Mouse (Mus musculus): Measurements from ENCODE around the gene Ppp1r1b. TPM values are rescaled to one million over a fixed set of nuclear protein-coding genes. Genes with fewer than 3 reads are reported as not detected.
"Not testable (repeated sequence)": the region's sequence is repeated elsewhere in the genome, so short reads cannot be mapped to it uniquely, and the experiment has no call there.

Ppp1r1b gene
- total RNA-seq, 1 experiment from 2014 or later: not detected

DNA sequence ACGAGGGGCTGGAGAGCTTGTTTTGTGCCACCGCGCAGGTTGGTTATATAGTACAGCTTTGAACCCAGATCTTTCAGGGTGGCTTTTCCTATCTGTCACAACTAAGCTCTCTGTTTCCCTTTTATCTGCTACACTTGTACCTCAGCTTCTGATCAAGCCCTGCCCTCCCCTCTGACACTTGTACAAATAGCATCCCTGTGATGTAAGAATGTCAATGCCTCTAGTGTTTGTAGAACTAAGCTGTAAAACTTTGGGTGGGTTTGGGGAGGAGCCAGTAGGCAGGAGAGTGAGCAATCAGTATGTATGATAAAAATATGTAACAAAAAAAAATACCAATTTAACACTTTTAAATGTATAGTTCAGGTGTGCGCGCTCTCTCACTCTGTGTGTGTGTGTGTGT, 16.2 kb downstream of the Ppp1r1b start:
- ATAC-seq (replicated peaks; ENCODE audit: insufficient number of reproducible peaks, low FRiP score, low TSS enrichment, poor library complexity, severe bottlenecking): no peak

DNA sequence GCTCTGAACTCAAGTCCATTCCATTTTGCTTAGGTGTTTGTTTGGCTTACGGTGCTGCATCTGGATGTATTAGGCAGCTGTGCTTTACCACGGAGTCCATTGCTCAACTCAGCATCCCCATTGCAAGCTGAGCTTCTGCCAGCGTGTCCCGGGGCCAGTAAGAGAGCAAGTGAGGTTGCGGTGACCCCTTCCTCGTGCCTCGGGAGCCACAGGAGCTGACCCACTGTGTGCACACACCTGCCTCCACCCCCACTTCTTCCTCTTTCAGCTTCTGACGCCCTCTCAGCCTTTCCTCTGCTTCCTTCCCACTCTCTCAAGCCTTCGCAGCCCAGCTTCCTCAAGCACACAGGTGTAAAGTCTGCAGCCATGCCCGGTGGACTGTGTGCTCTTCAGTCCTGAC, 18.1 kb downstream of the Ppp1r1b start:
- no peak for ATAC-seq (replicated peaks; ENCODE audit: insufficient number of reproducible peaks, low FRiP score, low TSS enrichment, poor library complexity, severe bottlenecking)

DNA sequence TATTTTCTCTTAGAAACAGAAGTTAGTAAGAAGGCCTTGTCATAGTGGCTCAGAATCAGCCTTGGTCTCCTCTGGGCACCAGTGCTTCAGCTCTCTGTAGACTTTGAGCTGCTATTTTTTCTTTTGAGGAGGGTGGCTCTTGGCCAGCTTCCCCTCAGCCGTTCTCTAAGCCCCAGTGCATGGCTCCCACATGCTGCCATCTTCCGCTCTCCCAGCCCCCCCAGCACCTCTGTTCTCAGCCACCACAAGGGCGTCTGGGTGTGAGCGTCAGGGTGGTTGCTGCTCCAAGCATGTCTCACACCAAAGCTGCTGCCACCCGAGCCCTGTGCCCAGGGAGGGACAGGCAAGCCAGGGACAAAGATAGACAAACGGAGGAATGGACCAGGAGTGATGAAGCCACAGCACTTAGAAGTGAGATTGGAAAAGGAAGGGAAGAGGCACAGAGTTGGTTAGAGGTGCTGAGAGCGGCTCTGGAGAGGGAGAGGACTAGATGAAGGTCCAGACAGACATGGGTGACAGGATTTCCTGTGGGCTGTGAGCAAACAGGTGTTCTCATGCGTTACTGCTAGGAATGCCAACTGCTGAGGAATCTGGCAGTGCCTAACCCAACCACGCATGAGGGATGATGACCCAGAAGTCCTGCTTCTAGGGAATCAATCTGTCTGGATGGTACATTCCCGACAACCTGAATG, 19.1 kb downstream of the Ppp1r1b start:
- ATAC-seq (replicated peaks; ENCODE audit: insufficient number of reproducible peaks, low FRiP score, low TSS enrichment, poor library complexity, severe bottlenecking): no peak

DNA sequence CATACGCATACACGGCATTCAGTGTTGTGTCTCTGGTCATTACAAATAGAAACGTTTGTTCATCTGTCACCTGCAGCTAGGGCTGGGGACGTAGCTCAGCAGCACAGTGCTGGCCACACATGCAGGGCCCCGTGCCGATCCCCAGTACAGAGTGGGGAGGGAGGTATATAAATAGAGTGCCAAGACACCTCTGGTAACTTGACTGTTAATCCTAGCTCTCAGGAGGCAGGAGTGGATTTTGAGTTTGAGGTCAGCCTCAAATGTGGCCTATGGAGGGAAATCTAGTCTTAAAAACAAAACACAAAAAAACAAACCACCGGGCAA, 19.6 kb downstream of the Ppp1r1b start:
- no peak for ATAC-seq (replicated peaks; ENCODE audit: insufficient number of reproducible peaks, low FRiP score, low TSS enrichment, poor library complexity, severe bottlenecking)

DNA sequence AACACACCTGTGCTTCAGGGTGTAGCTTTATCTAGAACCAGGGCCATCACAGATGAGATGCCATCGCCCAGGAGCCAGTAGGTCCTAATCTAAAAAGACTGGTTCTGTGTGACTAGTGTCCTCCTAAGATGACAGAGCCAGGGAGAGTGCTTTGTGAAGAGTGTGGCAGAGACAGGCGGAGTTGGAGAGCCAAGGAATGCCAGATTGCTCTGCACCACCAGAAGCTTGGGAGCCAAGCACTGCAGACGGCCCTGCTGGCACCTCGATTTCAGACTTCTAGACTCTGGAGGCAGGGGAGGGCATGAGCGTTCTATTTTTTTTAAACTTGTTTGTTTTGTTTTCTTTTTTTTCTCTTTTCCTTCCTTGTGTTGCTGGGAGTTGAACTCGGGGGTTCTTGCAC, 21.1 kb downstream of the Ppp1r1b start:
- no peak for ATAC-seq (replicated peaks; ENCODE audit: insufficient number of reproducible peaks, low FRiP score, low TSS enrichment, poor library complexity, severe bottlenecking)

DNA sequence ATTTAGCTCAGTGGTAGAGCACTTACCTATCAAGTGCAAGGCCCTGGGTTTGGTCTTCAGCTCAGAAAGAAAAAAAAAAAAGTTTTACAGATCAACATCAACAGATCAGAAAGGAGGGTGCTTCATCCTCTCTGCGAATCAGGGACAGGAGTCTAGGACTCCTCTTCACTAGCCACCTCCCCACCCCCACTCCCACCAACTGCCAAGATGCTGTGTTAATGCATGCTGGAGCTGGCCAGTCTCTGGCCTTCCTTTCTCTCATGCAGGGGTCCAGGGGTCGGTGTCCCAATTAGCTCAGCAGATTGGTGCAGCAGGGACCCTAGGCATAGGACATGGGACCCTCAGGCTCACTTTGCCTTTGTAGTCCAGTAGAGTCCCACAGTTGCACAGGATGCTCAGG, 22.4 kb downstream of the Ppp1r1b start:
- no peak for ATAC-seq (replicated peaks; ENCODE audit: insufficient number of reproducible peaks, low FRiP score, low TSS enrichment, poor library complexity, severe bottlenecking)

DNA sequence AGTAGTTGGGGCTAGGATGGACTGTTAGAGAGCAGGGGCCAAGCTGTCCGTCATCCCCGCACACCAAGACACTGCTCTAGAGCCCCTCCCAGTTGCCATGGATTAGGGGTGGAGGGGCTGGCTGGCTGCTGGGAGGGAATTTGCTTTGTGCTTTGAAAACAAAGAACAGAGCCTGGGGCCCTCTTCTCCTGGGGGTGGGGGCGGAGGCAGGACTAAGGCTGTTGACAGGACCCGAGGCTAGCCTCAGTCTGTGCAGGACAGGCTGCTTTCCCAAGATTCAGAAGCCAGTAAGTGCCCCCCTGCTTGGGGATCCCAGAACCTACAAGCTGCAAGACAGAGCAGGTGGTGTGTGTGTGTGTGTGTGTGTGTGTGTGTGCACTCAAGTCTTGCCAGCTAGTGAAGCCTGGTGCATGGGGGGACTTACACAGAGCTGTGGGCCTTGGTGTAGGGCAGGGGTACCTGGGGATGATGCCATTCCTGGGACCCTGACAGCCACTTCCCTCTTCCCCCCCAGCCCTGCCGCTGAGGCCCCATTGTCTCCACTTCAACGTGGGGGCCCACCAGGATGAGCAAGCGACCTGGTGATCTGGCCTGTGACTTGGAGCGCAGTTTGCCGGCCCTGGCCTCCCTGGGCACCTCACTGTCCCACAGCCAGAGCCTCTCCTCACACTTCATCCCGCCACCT, 23.5 kb downstream of the Ppp1r1b start:
- ATAC-seq (replicated peaks; ENCODE audit: insufficient number of reproducible peaks, low FRiP score, low TSS enrichment, poor library complexity, severe bottlenecking): no peak; the same call in 1 of the 2 replicates

DNA sequence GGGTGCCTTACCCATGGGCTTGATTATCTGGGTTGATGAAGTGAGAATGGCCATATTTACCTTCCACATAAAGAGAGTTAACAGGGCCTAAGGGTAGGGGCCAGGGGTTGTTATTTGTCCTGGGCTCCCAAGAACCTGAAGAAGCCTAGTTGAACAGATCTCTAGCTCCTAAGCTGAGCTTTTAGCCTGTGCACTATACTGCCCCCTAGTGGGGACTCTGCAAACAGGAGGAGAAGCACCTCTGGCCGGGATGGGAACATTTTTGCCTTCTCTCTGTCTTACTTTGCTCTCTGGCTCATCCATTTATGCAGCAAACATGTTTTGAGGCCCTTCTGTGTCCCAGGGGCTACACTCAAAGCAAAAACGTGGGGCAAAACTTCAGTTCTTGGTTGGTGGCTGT, 24.2 kb downstream of the Ppp1r1b start:
- 0 out of 2 replicates have a peak, but pooled peaks have one; percentile 62 for ATAC-seq (replicated peaks; ENCODE audit: insufficient number of reproducible peaks, low FRiP score, low TSS enrichment, poor library complexity, severe bottlenecking)

DNA sequence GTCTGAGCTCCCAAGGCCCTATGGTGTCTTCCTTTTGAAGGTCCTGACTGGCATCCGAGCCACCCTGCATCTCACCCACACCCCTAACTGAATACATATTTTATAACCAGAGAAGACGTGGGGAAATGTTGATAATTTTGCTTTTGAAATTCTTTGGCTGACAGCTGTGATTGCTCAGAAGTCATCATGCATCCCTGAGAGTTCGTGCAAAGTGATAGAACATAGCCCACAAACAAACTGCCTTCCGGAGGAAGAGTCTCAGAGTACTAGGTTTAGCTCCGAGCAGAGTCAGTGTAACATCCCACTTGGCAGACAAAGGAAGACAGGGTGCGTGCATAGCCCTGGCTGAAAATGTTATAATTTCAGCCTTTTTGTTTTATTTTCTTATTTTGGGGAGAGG, 25.0 kb downstream of the Ppp1r1b start:
- ATAC-seq (replicated peaks; ENCODE audit: insufficient number of reproducible peaks, low FRiP score, low TSS enrichment, poor library complexity, severe bottlenecking): no peak

DNA sequence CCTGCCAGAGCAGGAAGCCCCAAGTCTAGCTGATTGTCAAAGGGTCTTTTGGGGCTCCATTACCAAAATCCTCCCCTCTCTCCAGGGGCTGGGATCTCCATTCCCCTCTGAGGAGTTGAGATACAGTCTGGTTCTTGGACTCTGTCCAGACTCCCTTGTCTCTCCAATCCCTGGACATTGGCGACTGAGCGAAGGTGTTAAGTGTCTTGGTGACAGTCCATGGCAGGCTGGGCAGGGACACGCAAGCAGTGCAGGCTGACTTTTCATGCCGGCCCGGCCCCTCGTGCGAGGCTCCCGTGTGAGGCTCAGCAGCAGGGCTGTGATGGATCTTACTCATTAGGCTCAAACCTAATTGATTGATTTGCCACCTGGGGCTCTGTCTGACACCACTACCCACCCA, 26.1 kb downstream of the Ppp1r1b start:
- no peak for ATAC-seq (replicated peaks; ENCODE audit: insufficient number of reproducible peaks, low FRiP score, low TSS enrichment, poor library complexity, severe bottlenecking)

DNA sequence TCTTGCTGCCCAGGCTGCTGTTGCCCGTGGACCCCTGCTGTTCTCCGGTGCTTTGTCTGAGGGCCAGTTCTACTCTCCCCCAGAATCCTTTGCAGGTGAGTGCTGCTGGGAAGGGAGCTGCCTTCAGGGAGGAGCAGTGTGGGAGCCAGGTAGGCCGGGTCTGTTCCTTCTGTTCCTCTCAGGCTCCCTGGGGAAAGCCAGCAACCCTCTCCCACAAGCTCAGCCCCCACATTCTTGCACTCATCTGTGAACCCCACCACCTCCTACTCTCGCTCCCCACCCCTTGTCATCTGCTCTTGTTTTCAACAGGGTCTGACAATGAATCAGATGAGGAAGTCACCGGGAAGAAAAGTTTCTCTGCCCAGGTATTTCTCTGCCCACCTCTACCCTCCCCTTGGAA, 28.6 kb downstream of the Ppp1r1b start:
- no peak for ATAC-seq (replicated peaks; ENCODE audit: insufficient number of reproducible peaks, low FRiP score, low TSS enrichment, poor library complexity, severe bottlenecking)

DNA sequence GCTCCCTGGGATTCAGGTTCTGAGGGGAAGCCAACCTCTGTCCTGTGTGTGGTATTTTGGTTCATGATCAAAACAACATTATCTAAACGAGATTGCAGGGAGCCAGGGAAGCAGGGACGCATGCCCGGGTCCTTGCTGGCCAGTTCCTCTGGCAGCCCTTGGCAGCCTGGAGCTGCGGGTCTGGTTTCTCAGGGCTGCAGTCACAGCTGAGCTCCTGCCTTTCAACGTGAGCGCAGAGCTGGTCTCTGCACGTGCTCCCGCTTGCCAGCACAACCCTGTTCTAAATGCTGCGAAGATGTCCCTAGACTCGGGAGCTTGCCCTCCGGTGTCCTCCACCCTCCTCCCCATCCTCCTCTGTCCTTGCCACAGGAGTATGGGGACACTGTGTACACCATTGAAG, 29.6 kb downstream of the Ppp1r1b start:
- ATAC-seq (replicated peaks; ENCODE audit: insufficient number of reproducible peaks, low FRiP score, low TSS enrichment, poor library complexity, severe bottlenecking): no peak

DNA sequence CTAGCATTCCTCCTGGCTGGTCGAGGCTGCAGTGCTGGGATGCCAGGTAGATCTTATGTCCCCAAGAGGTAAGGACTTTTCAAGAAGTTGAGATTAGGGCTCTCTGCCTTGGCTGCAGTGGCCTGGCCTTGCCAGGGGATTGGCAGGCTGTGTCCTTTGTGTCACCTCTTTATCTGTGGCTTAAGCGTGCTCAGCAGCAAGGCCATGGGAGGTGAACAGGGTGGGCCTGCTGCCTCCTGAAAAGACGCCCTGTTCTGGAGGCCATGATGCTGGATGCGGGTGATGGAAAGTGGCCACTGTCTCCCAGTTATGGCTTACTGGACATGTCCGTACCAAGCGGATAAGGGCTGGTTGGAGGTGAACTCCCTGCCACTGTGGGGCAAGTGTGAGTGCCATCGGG, 31.2 kb downstream of the Ppp1r1b start:
- ATAC-seq (replicated peaks; ENCODE audit: insufficient number of reproducible peaks, low FRiP score, low TSS enrichment, poor library complexity, severe bottlenecking): no peak

DNA sequence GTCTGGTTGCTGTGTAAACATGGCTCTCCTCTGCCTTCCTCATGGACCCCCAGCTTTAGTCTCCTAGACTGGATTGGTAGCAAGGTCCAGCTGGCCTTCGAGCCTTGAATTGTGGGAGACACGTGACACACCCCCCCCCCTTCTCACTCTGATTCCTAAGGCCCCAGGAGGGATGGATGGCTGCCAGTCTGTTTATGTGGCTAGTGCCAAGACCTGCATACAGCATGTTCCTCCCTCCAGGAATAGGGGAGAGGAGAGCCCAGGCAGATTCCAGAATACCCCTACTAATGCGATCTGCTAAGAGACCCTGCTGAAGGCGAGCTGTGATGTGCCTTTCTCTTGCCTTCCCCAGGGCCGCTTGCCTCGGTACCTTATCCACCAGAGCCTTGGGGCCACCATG, 31.9 kb downstream of the Ppp1r1b start:
- no peak for ATAC-seq (replicated peaks; ENCODE audit: insufficient number of reproducible peaks, low FRiP score, low TSS enrichment, poor library complexity, severe bottlenecking)

DNA sequence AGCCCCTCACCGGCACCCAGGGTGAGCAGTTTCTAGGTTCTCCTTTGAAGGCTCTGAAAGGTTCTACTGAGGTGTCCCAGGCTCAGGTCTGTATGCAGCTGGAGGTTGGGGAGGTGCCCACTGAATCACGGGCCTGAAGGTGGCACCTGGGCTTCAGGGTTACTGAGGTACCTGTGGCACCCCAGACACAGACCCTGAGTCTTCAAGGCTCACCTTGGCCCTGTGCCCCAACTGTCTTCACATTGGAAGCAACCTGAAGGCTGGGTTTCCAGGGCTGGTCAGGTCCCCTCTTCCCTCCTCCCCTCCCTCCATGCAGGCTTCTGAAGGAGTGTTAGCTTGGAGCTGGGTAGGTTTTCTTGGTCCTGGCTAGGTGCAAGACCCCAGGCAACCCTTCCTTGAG, 33.4 kb downstream of the Ppp1r1b start:
- ATAC-seq (replicated peaks; ENCODE audit: insufficient number of reproducible peaks, low FRiP score, low TSS enrichment, poor library complexity, severe bottlenecking): no peak

DNA sequence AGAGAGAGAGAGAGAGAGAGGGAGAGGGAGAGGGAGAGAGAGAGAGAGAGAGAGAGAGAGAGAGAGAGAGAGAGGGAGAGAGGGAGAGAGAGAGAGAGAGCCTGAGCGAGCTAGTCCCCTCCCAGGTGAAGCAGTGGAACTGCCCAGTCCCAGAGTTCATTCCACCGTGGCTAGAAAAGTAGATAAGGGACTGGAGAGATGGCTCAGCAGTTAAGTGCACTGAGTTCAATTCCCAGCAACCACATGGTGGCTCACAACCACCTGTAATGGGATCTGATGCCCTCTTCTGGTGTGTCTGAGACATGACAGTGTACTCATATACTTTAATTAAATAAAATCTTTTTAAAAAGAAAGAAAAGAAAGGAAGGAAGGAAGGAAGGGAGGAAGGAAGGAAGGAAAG, 34.2 kb downstream of the Ppp1r1b start:
- not testable (repeated sequence) for ATAC-seq (replicated peaks; ENCODE audit: insufficient number of reproducible peaks, low FRiP score, low TSS enrichment, poor library complexity, severe bottlenecking)

DNA sequence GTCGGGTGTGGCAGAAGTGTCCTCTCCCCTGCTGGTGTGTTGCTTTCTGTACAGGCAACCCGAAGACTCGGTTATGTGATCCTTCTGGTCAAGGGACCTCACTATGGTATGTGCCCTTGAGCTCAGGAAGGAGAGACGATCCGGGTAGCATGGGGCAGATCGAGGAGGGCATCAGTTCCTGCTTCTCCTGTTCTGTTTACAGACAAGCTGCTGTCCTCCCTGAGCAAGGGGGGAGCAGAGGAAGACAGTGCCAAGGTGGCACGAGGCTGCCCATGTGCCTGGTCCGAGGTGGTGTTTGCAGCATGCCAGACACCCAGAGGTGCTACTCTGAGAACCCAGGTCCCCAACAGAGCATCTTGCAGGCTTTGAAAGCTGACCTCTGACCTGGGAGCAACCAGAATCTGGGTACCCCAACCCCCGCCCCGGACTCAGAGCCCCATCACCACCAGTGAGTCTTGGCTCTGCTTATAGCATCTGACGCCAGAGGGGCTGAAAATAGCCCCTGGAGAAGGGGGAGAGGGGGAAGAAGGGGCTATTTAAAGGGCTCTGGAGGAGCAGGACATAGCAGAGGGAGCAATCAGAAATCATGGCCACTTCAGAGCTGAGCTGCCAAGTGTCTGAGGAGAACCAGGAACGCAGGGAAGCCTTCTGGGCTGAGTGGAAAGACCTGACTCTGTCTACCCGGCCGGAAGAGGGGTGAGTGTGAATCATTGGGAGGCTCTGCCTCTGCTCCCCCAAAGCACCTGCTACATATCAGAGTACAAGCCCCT, 35.2 kb downstream of the Ppp1r1b start, which contains the start of gene Tcap:
TSS of gene Tcap (plus strand) at position 551 of the 770 bp plus-strand sequence.
- ATAC-seq (replicated peaks; ENCODE audit: insufficient number of reproducible peaks, low FRiP score, low TSS enrichment, poor library complexity, severe bottlenecking): no peak

DNA sequence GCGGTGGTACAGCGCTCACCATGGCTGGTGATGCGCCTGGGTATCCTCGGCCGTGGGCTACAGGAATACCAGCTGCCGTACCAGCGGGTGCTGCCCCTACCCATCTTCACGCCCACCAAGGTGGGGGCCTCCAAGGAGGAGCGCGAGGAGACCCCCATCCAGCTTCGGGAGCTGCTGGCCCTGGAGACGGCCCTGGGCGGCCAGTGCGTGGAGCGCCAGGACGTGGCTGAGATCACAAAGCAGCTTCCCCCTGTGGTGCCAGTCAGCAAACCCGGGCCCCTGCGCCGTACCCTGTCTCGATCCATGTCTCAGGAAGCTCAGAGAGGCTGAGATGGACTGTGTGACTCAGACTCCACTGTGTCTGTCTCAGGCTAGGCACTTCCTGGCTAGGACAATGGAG, 36.0 kb downstream of the Ppp1r1b start:
- ATAC-seq (replicated peaks; ENCODE audit: insufficient number of reproducible peaks, low FRiP score, low TSS enrichment, poor library complexity, severe bottlenecking): no peak

DNA sequence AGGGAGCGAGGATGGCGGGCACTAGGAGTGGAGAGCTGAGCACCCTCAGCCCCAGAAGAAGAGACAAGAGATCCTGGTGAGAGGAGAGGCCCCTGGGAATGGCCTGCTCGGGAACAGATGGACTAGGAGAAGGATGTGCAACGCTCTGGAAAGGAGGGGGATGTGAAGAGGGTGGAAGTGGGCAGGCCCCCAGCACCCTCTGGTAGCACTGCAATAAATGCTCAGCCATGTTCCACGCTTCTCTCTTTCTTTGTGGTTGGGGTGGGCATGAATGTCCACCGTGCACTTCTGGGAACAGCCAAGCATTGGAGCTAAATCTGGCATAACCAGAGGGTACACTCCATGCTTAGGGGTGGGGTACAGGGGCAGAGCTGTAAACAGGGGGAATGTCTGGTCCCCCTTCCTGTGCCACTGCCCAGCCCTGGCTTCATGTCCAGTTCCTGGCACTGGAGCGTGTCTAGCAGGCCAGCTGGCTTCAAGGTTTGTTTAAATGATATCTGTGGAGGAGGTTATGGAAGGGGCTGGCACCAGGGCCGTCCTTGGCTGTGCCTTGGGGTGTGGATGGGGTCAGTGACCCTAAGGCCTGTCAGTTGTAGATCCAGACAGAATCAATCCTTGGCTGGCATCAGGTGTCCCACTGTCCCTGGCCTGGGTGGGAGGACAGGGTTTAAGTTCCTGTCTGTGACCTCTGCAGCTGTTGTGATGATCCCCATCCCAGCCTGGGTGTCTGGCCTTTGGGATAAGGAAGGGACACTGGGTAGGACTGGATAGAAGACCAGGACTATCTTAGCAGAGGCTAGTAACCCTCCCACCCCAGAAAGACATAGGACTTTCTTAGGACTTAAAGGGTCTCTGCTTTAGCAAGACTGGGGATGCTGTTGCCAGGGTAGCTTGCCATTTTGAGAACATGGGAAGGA, 36.8 kb downstream of the Ppp1r1b start:
- ATAC-seq (replicated peaks; ENCODE audit: insufficient number of reproducible peaks, low FRiP score, low TSS enrichment, poor library complexity, severe bottlenecking): no peak
